Mouse (Mus musculus) gastrocnemius, adult 8-10 months (tissue): ENCODE data around the gene Mtf2. TPM values are rescaled to one million over a fixed set of nuclear protein-coding genes. Genes with fewer than 3 reads are reported as not detected.
"Not testable (repeated sequence)": the region's sequence is repeated elsewhere in the genome, so short reads cannot be mapped to it uniquely, and the experiment has no call there.

Experiments
- DNase-seq, 2 experiments: peaks; one replicate each; pipeline ENCODE4 v3.0.0; 2022; ENCODE audit warnings: low spot score in 2 of 2
- total RNA-seq, 4 experiments: library from RNA; stranded (reverse); gene quantifications; 2 replicates each; pipeline ENCODE4 v1.2.4; 2022

The Mtf2 gene
- total RNA-seq, 4 experiments from 2014 or later, result 9.7 to 12.1 (median 11.3) TPM

GRCm38 (mm10) chr5:108082380-108082779 is 16.9 kb downstream of the Mtf2 start:
- DNase-seq, result no peak

DNA sequence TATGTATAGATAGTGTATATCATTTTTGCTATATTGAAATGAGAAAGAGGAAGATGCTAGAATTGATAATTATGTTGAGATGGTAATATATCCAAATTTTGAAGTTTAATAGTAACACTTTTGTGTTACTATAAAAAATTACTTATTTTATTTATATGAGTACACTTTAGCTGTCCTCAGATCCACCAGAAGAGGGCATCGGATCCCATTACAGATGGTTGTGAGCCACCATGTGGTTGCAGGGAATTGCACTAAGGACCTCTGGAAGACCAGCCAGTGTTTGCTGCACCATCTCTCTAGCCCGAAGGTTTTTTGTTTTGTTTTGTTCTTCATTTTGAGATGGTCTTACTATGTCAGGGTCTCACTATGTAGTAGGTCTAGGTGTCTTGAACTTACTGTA is 20.0 kb downstream of the Mtf2 start:
- DNase-seq, result no peak

- DNase-seq, result not testable (repeated sequence)
Observed at GRCm38 (mm10) chr5:108092731-108093130, 27.3 kb downstream of the Mtf2 start.

DNA sequence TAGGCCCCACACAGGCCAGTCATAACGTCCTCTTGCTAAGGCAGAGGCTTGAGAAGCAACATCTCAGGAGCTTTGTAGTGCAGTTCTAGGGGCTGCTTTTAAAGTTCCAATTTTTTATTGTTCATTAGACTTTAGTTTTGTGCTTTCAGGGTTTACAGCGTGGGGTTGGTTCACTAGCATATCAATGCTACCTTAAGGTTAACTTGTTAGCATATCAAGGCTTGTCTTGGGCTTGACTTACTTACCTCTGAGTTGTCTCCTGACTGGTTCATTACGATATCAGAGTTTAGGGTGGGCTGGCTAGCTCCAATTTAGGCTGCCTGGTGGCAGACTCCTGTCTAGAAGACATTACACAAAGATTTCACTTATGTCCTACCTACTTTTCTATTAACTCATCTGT is 32.2 kb downstream of the Mtf2 start:
- DNase-seq, result no peak

- DNase-seq, result no peak
Observed at GRCm38 (mm10) chr5:108100196-108100595, 34.7 kb downstream of the Mtf2 start.

DNA sequence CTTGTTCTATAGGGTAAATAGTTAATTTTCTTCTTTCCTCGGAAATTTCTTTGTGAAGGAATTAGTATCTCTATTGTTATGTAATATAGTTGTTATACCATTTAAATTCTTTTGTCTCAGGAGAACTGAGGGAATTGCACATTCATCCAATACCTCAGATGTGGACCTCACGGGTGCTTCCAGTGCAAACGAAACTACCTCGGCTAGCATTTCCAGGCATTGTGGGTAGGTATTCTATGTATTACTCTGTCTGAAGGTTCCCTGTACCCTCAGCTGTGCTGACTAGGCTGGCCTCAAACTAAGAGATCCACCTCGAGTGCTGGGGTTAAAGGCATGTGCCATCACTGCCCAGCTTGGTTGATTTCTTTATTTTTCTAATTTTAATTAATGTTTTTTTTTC is 38.8 kb downstream of the Mtf2 start:
- no peak for DNase-seq

DNA sequence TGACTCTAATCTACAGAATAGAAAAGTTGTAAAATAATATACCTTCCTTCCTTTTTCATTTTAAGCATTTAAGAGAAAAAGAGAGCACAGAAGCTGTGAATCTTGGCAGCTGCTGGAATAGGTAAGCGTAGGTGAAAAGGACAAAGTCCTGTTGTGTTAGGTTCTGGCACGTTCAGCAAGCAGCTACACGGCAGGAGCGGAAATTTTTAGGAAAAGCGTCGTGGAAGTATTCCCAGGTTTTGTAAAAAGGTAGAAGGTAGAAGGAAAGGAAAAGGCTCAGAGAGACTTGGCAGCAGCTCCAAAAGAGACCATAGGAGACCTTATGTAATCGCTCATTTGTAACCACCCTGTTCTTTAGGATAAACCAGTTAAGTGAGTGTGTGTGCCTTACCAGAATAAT is 43.9 kb downstream of the Mtf2 start:
- no peak for DNase-seq

DNA sequence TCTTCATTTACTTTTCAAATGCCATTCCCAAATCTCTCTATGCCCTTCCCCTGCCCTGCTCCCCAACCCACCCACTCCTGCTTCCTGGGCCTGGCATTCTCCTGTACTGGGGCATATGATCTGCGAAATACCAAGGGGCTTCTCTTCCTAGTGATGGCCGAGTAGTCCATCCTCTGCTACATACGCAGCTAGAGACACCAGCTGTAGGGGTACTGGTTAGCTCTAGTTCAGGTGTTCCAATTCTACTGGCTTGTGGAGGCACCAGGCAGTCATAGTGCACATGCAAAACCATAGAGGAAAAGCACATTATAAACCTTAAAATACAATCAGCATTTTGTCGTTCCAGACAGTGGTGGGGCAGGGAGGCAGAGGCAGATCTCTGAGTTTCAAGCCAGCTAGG is 52.2 kb downstream of the Mtf2 start:
- no peak for DNase-seq

- DNase-seq, result no peak
Observed at GRCm38 (mm10) chr5:108120221-108120900, 54.9 kb downstream of the Mtf2 start.

- DNase-seq, result peak; percentile 5 to 24
Observed at GRCm38 (mm10) chr5:108131849-108132440, 66.5 kb downstream of the Mtf2 start.

DNA sequence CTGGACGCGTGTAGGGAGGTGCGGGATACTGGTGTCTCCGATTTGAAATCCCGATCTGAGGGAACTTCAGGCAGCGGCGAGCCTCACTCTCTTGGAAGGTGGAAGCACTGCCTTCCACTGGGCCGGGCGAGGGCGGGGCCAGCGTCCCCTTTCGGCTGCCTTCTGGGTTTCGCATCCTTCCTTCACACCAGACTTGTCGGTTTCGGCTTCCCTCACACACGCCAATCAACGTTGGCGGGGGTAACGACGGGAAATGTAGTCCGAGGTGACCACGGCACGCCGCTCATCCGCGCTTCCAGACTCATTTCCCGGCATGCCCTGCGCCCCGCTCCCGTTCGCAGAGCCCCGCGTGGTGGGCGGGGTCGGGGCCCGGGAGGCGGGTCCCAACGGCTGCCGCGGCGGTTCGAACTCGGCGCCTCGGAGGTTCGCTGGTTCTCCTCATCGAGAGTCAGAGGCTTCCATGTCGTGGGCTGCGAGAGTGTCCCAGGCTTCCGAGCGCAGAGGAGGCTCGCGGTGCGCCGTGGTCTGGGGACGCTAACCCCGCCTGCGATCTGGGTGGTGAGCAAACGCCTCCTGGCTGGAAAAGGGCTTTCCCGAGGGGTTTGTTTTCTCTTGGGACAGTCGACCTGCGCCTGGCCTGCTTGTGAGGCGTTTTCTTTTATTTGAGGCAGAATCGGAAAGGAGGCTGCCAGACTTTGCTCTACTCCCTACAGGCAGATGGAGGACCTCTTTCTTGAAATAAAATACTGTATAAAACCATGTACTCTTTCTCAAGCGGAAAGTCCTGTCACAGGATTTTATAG is 67.2 kb downstream of the Mtf2 start, which contains the start of the genes Tmed5 and Ccdc18:
Gene Tmed5, minus strand, starts transcription at position 180 of the 803 bp plus-strand sequence.
Gene Ccdc18, plus strand, starts transcription at position 435 of the 803 bp plus-strand sequence.
- DNase-seq, result peak; percentile 90 to 94

- no peak for DNase-seq
Observed at GRCm38 (mm10) chr5:108152592-108152991, 87.1 kb downstream of the Mtf2 start.

Other genes with a start within 250 kb of the Mtf2 start
- gene Ube2d2b, start 235.6 kb upstream of the Mtf2 start, total RNA-seq, result not detected
- gene Evi5, start 190.6 kb upstream of the Mtf2 start, total RNA-seq, result 10 to 100 TPM; 16.1 to 19.3 (median 17.6) TPM
- gene Rpl5, start 165.2 kb upstream of the Mtf2 start, total RNA-seq, result 10 to 100 TPM; 33.4 to 46.0 (median 39.4) TPM
- gene Fam69a, start 78.6 kb upstream of the Mtf2 start, total RNA-seq, result 10 to 100 TPM; 29.3 to 38.2 (median 31.6) TPM
- gene Tmed5, start 66.9 kb downstream of the Mtf2 start, total RNA-seq, result 10 to 100 TPM; 22.9 to 31.5 (median 26.8) TPM
- under 1 TPM in 1 of 4 experiments, not detected in 3; 0.17 TPM for gene Ccdc18, start 67.2 kb downstream of the Mtf2 start, total RNA-seq
- 10 to 100 TPM; 15.2 to 18.5 (median 16.9) TPM for gene Dr1, start 203.2 kb downstream of the Mtf2 start, total RNA-seq
- 1 to 10 TPM; 3.3 to 4.3 (median 4.2) TPM for gene Pigg, start 246.9 kb downstream of the Mtf2 start, total RNA-seq